Mouse (Mus musculus) kidney, embryonic 16.5 days (tissue): ENCODE results near the gene Pcnp. TPM values are rescaled to one million over a fixed set of nuclear protein-coding genes. Genes with fewer than 3 reads are reported as not detected.
"Not testable (repeated sequence)": the region's sequence is repeated elsewhere in the genome, so short reads cannot be mapped to it uniquely, and the experiment has no call there.

Source experiments
- ATAC-seq: fragments of 200-750 bp; cut with Nextera tagmentation; 2 replicates; pipeline ENCODE4 v1.8.0; 2017; ENCODE audit warnings: moderate TSS enrichment; ENCODE audit not compliant: low FRiP score, low TSS enrichment
- H3K27ac ChIP-seq: fragments of 300-500 bp; sonication (generic); 2 replicates; pipeline ENCODE4 v1.5.1; 2014; ENCODE audit warnings: low read length
- H3K27me3 ChIP-seq: fragments of 300-500 bp; sonication (generic); 2 replicates; pipeline ENCODE4 v1.6.1; 2014; ENCODE audit warnings: low read length, control low read depth, mixed read lengths; ENCODE audit not compliant: insufficient read depth
- H3K36me3 ChIP-seq: fragments of 300-500 bp; sonication (generic); 2 replicates; pipeline ENCODE4 v1.6.1; 2014; ENCODE audit warnings: low read length, control low read depth, mixed read lengths; ENCODE audit not compliant: insufficient read depth
- H3K4me1 ChIP-seq: fragments of 300-500 bp; sonication (generic); 2 replicates; pipeline ENCODE4 v1.6.1; 2014; ENCODE audit warnings: low read length, control low read depth, mixed read lengths; ENCODE audit not compliant: insufficient read depth
- H3K4me2 ChIP-seq: fragments of 300-500 bp; sonication (generic); replicated peaks from 2 replicates; pipeline ENCODE4 v1.6.1; 2014; ENCODE audit warnings: low read depth, low read length
- H3K4me3 ChIP-seq: fragments of 300-500 bp; sonication (generic); 2 replicates; pipeline ENCODE4 v1.5.1; 2014; ENCODE audit warnings: mild to moderate bottlenecking, low read length
- H3K9ac ChIP-seq: fragments of 300-500 bp; sonication (generic); replicated peaks from 2 replicates; pipeline ENCODE4 v1.6.1; 2014; ENCODE audit warnings: low read length
- H3K9me3 ChIP-seq: fragments of 300-500 bp; sonication (generic); 2 replicates; pipeline ENCODE4 v1.6.1; 2016; ENCODE audit warnings: low read length, control low read depth
- whole genome bisulfite sequencing: fragments of 180-500 bp; shearing (Covaris S2); extraction: QIAGEN DNeasy Blood & Tissue Kit; methylation state at CpG from one replicate; pipeline ENCODE4 v1.1.7; 2014; 5-methylcytosine and 5-hydroxymethylcytosine counted together
- microRNA-seq: library from miRNA; unstranded; fragments of <30 nt; microRNA quantifications from one replicate; pipeline ENCODE4, GENCODE M21; 2016
- polyA plus RNA-seq: library from polyadenylated mRNA; unstranded; fragments of >200 nt; fragmentation: Nextera tagmentation; extraction: Ambion mirVana; gene quantifications from 2 replicates; pipeline ENCODE4 v1.2.1, GENCODE M21; 2015

Gene Pcnp
- polyA plus RNA-seq, 1 experiment from 2014 or later = 210 TPM

DNA sequence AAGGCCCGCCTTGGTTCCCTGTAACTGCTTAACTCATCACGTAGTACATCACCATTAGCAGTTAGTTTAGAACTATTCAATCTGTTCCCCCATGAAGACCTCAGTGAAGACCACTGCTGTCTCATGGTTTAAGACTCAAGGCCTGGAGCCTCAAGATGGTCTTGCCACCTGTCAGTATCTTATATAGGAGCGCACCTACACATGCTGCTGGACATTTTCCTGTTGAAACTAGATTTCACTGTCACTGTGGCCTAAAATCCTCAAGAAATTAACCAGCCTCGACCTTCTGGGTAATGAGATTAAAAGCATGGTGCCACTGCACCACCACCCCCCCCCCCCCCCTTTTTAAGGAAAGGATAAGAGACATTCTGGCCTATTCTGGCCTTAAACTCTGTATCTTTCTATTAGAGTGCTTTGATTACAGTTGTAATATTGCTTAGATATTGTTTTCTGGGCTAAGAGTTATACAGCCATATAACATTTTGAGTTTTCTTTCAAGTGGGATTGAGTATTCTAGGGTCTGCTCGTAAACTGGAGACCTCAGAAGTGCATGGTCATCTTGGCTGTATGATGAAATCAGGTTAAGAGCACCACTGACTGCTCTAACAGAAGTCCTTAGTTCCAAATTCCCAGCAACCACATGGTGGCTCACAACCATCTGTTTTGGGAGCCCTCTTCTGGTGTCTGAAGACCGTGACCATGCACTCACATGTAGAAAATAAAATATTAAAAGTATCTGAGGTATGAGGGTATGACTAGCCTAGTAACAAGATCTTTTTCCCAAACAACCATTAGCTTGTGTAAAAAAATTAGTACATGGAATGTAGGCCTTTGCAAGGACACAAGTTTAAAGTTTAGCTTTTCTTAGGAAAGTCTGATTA is 57.6 kb downstream of the Pcnp start:
- no peak overlapping the region for H3K4me3 ChIP-seq
- no peak overlapping the region for H3K9ac ChIP-seq
- no peaks in the 10 kb centered on the region for H3K9me3 ChIP-seq
- H3K27ac ChIP-seq = no peak overlapping the region
- peaks cover 39% of the 10 kb centered on the region for H3K36me3 ChIP-seq
- 86% methylated on average over 6 of the region's 6 CpGs for WGBS
- peaks cover 45% of the 10 kb centered on the region for H3K4me1 ChIP-seq
- no peaks in the 10 kb centered on the region for H3K27me3 ChIP-seq
- ATAC-seq = no peak
- H3K4me2 ChIP-seq = no peak overlapping the region

DNA sequence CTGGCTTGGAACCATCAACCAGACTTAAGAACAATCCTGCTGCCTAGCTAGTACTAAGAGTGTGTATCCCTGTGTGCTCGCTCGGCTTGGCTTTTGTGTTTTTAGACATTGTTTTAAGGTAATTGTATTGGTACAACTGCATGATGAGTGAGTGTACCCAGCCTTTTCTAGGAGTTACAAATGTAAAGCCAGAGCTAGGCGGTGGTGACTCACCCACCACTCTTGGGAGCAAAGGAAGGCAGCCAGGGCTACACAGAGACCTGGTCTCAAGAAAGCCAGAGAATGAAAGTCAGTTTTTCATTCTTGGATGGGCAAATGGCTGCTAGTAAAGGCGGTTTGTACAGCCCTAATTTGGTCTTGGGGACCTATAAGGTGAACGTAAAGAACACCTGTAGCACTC is 59.1 kb downstream of the Pcnp start:
- Histone ChIP-seq H3K36me3 (peaks cover 39% of the 10 kb centered on the region), H3K9me3 (no peaks in the 10 kb centered on the region), H3K4me3 (no peak overlapping the region), H3K4me1 (peaks cover 40% of the 10 kb centered on the region), H3K4me2 (no peak overlapping the region), H3K27me3 (no peaks in the 10 kb centered on the region), H3K27ac (no peak overlapping the region), H3K9ac (no peak overlapping the region)
- whole genome bisulfite sequencing = 93% methylated on average over 5 of the region's 5 CpGs
- no peak for ATAC-seq

DNA sequence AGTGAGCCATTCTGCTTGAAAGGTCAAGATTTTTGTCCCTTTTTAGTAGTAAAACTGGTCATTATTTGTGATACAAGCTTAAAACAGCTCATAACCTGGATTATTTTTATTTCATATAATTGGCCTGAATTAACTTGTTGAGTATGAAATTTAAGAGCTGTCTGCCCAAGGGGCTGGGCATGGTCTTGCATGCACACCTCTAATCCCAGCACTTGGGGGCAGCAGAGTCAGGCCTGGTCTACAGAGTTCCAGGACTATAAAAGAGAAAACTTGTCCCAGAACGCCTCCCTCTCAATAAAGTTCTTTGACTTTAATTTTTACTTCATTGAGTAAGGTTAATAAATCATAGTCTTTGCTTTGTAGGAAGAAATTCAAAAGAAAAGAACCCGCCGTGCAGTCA is 60.4 kb downstream of the Pcnp start:
- Histone ChIP-seq H3K27me3 (no peaks in the 10 kb centered on the region), H3K9me3 (no peaks in the 10 kb centered on the region), H3K36me3 (peaks cover 39% of the 10 kb centered on the region), H3K4me1 (peaks cover 34% of the 10 kb centered on the region), H3K27ac (no peak overlapping the region), H3K9ac (no peak overlapping the region), H3K4me2 (no peak overlapping the region), H3K4me3 (no peak overlapping the region)
- 68% methylated on average over 3 of the region's 3 CpGs for WGBS
- no peak for ATAC-seq

DNA sequence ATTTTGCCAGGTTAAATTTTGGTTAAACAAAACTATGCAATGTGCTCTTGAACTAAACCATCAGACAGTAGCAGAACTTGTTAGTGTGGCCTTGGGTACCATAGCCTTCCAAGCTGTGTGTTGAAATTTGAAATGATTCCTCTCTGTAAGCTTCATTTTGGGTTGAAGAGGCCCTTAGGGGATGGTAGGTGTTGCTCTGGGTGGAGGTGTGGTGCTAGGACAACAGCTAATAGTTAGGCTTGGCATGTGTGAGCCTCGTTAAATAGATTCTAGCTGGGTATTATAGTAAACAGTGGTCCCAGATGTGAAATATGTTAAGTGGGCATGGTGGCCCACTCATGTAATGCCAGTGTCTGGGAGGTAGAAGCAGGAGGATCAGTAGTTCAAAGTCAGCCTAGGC is 62.3 kb downstream of the Pcnp start:
- ATAC-seq = no peak
- Histone ChIP-seq H3K4me2 (peak overlapping the region; percentile 97), H3K9ac (peak overlapping the region; percentile 99), H3K27ac (peak overlapping the region; percentile 84; the same call in 1 of the 2 replicates), H3K4me1 (peaks cover 27% of the 10 kb centered on the region), H3K9me3 (no peaks in the 10 kb centered on the region), H3K27me3 (no peaks in the 10 kb centered on the region), H3K36me3 (peaks cover 38% of the 10 kb centered on the region), H3K4me3 (peak overlapping the region; percentile 98)
- 20% methylated on average over 1 of the region's 1 CpGs for WGBS

DNA sequence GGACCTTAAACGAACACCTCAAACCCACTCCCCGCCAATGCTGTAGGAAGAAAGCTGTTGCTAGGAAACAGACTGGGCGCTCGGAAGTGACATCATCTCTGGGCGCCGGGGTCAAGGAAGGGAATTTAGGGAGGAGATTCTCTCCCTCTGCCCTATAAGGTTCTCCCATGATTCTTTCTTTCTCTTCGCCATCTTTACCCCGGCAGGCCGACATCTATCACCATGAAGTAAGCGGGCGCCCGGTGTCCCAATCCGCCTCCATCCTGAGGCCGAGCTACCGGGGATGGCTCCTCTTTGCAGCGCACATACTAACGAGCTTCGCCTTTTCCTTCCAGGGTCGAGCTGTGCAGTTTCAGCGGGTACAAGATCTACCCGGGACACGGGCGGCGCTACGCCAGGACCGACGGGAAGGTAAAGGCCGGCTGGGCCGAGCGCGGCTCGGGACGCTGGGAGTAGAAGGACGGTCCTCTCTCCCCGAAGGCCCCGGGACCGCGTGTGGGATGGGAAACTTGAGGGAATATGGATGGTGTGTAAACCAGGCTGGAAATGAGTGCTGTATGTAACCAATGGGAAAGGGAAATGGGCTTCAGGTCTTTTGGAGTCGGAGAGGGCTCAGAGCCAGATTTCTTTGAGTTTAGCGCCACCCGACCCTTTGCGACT is 63.2 kb downstream of the Pcnp start, which contains the start of gene Rpl24:
Rpl24 (plus strand) TSS at position 64 of the 660 bp plus-strand sequence.
- peak; percentile 92 for ATAC-seq
- Histone ChIP-seq H3K4me2 (peak within 1 kb of the TSS; percentile 97), H3K27me3 (no peaks in the 10 kb centered on the region), H3K27ac (peak within 1 kb of the TSS; percentile 84), H3K9me3 (no peaks in the 10 kb centered on the region), H3K36me3 (peaks cover 30% of the 10 kb centered on the region), H3K4me3 (peak within 1 kb of the TSS; percentile 98), H3K4me1 (peaks cover 25% of the 10 kb centered on the region), H3K9ac (peak within 1 kb of the TSS; percentile 99)
- under 1% methylated on average over 42 of the region's 42 CpGs for WGBS

DNA sequence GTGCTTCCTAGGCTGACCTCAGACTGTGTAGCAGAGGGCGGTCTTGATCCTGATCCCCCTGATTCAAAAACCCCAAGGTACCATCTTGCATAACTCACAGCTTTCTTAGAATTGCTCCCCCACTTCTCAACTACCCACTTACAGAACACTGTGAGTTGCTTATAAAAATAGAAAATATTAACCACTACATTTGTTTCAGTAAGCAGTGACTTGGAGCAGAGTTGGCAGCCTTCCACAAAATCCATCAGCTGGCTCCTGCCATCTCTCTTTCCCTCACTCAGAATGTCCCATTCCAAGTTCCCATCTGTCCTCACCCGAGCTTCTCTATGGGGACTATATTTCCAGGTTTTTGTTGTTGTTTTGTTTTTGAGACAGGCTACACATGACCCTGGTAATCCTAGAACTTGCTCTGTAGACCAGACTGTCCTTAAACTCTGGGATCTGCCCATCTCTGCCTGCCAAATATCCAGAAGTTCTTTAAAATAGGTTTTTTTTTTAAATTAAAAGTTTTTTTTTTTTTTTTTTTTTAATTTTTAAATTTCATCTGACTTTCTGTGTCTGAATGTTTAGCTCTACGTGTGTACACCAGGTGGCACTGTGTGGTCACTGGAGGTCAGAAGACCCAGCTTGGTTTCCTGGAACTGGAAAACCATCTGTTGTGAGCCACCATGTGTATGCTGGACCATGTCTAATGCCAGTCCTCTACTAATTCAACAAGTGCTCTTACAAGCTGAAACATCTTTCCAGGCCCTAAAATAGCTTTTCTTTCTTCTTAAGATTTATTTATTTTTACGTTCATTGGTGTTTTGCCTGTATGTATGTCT is 65.2 kb downstream of the Pcnp start:
- no peak overlapping the region for H3K27ac ChIP-seq
- H3K9me3 ChIP-seq = no peaks in the 10 kb centered on the region
- WGBS = 60% methylated on average over 4 of the region's 4 CpGs
- H3K4me1 ChIP-seq = peaks cover 20% of the 10 kb centered on the region
- H3K36me3 ChIP-seq = peaks cover 13% of the 10 kb centered on the region; the same call in 1 of the 2 replicates
- H3K9ac ChIP-seq = no peak overlapping the region
- no peaks in the 10 kb centered on the region for H3K27me3 ChIP-seq
- H3K4me2 ChIP-seq = no peak overlapping the region
- no peak overlapping the region for H3K4me3 ChIP-seq
- no peak for ATAC-seq

DNA sequence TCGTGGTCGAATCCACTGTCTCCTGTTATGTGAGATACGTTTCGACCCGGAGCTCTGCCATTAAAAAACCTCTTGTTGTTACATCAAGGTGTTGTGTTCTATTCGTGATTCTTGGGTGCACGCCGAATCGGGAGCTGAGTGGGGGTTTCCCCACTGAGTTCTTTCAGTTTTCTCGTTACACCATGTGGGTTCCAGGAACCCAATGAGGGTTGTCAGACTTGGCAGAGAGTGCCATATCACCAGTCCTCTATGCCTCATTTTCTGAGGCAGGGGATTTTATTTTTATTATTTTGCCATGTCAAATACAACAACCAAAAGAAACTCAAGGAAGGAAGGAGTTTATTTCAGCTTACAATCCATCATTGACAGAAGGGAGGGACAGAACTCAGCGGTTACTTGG is 66.5 kb downstream of the Pcnp start:
- H3K27me3 ChIP-seq, H3K4me3 ChIP-seq, ATAC-seq, H3K4me2 ChIP-seq, H3K4me1 ChIP-seq, H3K9me3 ChIP-seq, H3K36me3 ChIP-seq, H3K9ac ChIP-seq, H3K27ac ChIP-seq: not testable (repeated sequence)
- WGBS = 95% methylated on average over 6 of the region's 11 CpGs

Small RNA genes lying within 50 kb of the gene (microRNA-seq; reads per million reads assigned to microRNA genes)
- not detected for gene Gm24047

Other genes with a start within 250 kb of the Pcnp start
- gene Nfkbiz, start 190.8 kb downstream of the Pcnp start, polyA plus RNA-seq = 4.5 and 5.1 TPM in 2 replicates
- gene Nxpe3, start 134.5 kb downstream of the Pcnp start, polyA plus RNA-seq = 2.1 and 2.2 TPM in 2 replicates
- gene Cep97, start 94.9 kb downstream of the Pcnp start, polyA plus RNA-seq = 12.0 and 13.9 TPM in 2 replicates
- gene Rpl24, start 63.5 kb downstream of the Pcnp start, polyA plus RNA-seq = 611 and 649 TPM in 2 replicates
- 16.5 and 18.9 TPM in 2 replicates for gene Zbtb11, start 55.9 kb downstream of the Pcnp start, polyA plus RNA-seq
- 27.8 and 28.6 TPM in 2 replicates for gene Trmt10c, start 8.1 kb upstream of the Pcnp start, polyA plus RNA-seq
- gene Senp7, start 18.6 kb upstream of the Pcnp start, polyA plus RNA-seq = 24.6 and 27.2 TPM in 2 replicates
- 0.16 and 0.49 TPM in 2 replicates for gene Impg2, start 174.6 kb upstream of the Pcnp start, polyA plus RNA-seq